Mouse (Mus musculus): ENCODE data around the gene Xkr7.

Gene Xkr7

DNA sequence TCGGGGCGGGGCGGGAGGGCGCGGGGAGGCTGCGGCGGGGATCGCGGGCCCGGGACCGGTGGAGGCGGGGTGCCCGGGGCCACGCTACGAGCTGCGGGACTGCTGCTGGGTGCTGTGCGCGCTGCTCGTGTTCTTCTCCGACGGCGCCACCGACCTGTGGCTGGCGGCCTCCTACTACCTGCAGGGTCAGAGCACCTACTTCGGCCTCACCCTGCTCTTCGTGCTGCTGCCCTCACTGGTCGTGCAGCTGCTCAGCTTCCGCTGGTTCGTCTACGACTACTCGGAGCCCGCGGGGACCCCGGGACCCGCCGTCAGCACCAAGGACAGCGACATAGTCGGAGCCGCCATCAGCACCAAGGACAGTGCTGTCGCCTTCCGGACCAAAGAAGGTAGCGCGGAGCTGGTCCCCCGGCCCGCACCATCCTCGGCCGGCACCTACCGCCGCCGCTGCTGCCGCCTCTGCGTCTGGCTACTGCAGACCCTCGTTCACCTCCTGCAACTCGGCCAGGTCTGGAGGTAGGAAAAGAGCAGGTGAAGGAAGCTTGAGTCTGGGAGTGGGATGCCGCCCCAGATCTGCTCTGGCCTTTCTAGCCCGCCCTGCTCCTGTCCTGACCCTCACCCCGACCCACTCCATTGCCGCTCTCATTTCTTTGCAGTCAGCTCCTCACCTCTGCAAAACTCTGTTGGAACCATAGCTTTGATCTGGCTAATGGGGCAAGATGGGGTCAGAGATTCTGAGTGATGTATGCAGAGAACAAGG is 611 bp downstream of the Xkr7 start:
- in situ Hi-C loops (cut with MboI, MseI), result no loop called here

DNA sequence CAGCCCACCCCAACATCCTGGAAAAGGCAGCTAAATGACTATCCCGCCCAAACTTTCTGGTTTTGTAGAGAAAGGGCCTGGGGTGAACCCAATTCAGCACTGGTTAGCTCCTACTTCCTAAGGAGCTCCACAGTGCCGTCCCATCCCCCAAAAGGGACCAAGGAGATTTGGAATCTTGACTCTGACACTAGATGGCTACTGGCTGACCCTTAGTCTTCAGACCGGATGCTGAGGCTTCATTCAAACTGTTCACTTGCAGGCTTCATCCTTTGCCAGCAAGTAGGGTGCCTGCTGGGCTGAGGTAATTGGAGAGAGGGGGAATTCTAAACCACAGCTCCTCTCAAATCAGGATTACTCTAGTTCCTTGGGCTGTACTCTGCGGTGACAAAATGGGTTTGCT is 1.3 kb downstream of the Xkr7 start:
- in situ Hi-C loops (cut with MboI, MseI), result no loop called here

DNA sequence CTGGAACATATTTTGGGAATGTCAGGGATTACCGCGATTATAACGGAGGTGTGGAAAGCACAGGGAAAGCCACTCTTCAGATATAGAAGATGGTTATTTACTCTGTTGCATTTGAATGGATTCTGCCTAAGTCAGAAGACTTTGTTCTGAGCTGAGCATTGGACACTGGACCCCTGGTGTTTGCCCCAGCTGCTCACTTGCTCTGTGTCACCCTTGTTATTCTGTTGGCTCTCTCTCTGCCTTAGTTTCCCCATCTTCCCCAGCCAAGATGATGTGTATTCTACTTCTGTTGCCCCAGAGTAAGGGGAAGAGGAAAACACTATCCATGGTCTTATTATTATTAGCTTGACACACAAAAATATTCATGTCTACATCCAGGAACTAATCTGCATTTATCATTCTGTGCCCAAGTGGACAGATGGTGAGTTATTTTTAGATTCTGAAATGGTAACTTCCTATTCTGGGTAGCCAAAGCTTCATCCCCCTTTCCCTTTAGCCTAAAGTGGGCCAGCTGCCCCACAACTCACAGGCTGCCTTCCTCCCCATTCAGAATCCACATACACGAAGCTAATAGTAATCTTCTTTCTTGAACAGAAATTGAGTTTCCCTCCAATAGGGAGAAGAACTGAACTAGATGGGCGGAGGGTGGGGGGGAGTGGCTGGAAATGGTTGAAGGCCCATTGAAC is 2.0 kb downstream of the Xkr7 start:
- in situ Hi-C loops (cut with MboI, MseI), result no loop called here

DNA sequence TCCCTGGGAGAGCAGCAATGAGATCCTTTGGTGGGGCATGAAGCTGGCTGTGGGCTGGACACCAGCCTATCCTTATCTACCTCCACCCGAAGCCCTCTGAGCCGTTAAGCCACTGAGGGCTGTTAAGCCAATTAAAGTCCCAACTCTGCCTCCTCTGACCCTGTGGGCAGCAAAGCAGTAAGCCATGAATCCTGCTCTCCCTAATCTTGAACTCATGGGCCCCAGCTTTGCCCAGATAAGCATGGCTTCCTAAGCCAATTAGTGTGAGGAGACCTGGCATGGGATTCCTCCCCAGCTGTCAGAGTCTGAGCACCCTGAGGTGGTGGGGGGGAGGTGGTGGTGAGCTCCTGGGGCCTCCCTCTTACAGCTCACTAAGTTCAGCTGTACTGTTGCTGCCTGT is 5.0 kb downstream of the Xkr7 start:
- in situ Hi-C loops (cut with MboI, MseI), result no loop called here

DNA sequence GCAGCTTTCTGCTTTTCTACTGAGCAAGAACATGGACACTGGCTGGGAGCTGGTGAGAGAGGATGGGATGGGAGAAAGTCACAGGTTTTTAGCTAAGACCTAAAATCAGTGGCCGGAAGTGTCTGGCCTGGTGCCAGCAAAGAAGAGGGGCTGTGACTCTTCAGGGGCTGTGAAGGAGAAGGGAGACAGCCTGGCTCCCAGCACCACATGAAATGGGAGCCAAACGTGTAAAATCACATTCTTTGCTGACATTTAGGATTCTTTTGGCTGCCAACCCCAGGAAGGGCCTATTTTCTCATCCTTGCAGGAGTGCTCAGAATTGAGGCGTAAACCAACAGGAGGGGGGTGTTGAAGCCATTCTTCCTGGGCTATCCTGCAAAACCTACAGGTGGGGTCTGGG is 12.2 kb downstream of the Xkr7 start:
- in situ Hi-C loops (cut with MboI, MseI), result no loop called here

DNA sequence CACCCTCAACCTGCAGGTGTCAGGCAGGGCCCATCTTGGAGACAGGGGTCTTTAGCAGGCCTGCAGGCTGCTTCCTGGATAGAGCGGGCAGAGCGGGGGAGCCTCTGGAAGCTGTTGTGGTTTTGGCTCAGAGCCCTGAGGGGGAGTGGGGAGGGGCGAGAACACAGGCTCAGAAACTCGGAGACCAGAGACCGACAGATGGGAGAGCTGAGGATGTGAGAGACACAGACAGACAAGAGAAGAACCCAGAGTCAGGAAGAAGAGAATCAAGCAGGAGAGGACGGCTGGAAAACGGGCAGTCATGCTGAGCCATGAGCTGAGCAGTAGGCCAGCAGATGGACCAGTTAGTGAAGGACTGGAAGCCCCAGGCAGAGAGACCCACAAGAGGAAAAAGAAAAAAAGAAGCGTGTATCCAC is 14.2 kb downstream of the Xkr7 start:
- in situ Hi-C loops (cut with MboI, MseI), result no loop called here

DNA sequence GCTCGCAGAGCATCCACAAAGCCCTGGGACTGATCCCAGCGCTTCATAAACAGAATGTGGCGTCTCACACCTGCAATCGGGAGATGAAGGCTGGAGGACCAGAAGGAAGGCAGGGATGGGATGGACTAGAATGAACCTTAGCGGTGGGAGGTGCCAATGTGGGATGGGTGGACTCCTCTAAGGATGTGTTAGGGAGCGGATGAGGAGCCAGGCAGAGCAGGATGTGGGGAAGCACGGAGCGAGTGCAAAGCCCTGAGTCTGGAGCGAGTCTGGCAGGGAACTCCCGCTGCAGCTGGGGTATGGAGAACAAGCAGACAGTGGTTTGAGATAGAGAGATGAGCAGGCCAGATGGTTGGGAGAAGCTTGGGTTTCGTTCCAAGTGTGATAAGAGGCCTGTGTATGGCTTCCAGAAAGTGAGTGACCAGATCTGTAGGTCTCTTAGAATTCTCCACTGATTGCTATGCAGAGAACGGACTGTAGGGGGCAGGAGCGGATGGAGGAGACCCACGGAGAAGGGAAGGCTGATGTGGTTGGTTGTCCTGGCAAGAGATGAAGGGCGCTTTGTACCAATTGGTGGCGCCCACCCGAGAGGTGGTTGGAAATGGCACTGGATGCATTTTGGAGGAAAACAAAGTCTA is 16.3 kb downstream of the Xkr7 start:
- in situ Hi-C loops (cut with MboI, MseI), result no loop called here

DNA sequence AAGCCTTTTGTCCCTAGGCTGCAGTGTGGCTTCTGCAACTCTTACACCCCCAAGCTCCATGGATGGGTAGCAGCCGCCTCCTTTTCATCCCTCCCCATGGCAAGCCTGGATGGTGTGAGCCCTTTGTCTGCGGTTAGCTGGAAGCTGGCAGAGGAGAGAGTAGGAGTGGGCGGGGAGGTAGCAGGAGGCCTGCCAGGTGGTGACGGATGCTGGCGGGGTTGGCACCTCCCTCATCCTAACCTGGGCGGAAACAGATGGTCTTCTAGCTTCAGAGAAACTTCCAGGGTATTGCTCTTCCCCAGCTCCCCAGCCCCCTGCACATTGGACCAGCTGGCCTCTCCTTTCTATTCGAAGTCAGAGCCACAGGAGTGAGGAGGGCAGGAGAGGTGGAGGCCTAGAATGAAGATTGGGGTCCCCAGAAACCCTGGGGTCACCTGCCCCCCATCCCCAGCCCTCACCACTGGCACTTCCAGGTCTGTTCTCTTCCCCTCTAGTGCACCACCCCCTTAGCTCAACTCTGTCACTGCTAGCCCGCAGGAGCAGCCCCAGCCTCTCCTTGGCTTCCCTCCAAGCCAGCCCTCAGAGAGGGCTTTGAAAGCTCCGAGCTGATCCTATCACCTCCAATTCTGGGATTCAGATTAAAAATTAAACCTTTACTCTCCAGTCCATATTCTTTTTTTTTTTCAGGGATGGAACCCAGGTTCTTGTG is 17.8 kb downstream of the Xkr7 start:
- in situ Hi-C loops (cut with MboI, MseI), result no loop called here

DNA sequence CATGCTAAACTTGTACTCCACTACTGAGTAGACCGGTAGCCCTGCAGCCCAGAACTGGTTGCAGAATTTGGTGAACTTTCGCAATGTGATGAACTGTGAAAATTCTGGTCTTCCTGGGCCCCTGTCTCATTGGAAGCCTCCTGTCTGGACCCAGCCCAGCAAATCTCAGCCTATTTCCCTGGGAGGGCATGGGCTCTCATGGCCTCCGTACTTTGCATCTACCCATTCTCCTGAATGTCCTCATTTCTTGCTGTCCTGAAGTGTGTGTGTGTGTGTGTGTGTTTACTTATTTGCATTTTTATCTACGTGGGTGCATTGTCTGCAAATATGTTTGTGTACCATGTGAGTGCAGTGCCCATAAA is 18.3 kb downstream of the Xkr7 start:
- in situ Hi-C loops (cut with MboI, MseI), result no loop called here

DNA sequence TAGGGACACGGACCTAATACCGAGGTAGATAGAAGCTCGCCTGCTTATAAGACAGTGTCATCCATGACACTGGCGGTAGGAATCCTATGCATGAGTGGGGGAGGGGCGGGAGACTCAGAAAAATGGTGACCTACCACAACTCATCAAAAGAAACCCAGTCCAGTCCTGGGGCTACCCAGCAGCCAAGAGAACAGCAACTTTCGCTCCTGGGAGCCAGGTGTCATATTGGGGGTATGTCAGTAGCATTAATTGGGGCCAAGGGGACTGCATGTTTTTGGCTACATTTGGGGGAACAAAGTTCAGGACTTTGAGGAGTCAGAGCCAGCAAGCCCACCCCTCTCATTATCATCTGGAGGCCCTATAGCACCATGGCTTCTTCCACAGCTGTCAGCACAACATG is 19.4 kb downstream of the Xkr7 start:
- in situ Hi-C loops (cut with MboI, MseI), result no loop called here

DNA sequence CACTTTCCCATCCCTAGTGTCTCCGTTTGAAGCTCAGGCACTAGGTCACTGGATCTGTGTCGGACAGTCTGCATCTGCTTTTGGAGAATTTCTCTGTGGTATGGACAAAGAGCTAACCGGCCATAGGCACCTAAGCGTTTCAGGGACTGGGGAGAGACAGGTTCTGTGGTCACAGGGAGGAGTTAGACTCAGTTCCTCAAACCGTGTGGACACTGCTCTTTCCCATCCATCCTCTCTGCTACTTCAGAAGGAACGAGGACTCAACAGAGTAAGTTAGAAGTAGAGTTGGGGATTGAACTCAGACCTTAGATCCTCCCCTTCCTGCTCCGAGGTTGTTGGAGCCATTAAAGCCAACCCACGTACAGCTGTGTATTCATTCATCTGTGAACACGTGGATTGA is 19.9 kb downstream of the Xkr7 start:
- in situ Hi-C loops (cut with MboI, MseI), result no loop called here

DNA sequence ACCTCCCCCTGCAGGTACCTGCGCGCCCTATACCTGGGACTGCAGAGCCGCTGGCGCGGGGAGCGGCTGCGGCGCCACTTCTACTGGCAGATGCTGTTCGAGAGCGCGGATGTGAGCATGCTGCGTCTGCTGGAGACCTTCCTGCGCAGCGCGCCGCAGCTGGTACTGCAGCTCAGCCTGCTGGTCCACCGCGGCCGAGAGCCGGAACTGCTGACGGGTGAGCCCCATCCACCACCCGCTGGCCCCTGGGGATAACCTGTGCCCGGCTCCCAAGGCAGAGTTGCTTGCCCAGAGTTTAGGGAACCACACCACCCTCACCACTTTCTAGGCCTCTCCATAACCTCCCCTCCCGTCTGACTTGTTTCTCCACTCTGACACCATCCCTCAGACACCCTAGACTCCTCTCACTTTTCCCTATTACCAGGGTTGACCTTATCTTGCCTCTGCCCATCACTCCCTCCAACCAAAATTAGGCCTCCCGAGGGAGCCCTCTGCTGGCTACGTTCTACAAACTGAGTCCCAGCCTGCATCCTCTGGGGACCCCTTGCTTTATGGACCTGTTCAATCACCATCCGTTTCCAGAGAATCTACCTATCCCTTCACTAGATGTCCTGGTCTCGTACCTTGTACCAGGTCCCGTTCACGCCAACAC is 21.2 kb downstream of the Xkr7 start:
- in situ Hi-C loops (cut with MboI, MseI), result no loop called here

DNA sequence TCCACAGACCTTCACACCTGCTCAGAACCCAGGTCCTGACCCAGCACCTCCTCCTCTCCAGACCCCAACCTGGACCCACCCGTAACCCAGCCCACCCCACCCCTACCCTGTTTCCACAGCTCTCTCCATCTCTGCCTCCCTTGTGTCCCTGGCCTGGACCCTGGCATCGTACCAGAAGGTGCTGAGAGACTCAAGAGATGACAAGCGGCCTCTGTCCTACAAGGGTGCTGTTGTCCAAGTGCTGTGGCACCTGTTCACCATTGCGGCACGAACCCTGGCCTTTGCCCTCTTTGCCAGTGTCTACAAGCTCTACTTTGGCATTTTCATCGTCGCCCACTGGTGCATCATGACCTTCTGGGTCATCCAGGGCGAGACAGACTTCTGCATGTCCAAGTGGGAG is 22.2 kb downstream of the Xkr7 start:
- in situ Hi-C loops (cut with MboI, MseI), result no loop called here

DNA sequence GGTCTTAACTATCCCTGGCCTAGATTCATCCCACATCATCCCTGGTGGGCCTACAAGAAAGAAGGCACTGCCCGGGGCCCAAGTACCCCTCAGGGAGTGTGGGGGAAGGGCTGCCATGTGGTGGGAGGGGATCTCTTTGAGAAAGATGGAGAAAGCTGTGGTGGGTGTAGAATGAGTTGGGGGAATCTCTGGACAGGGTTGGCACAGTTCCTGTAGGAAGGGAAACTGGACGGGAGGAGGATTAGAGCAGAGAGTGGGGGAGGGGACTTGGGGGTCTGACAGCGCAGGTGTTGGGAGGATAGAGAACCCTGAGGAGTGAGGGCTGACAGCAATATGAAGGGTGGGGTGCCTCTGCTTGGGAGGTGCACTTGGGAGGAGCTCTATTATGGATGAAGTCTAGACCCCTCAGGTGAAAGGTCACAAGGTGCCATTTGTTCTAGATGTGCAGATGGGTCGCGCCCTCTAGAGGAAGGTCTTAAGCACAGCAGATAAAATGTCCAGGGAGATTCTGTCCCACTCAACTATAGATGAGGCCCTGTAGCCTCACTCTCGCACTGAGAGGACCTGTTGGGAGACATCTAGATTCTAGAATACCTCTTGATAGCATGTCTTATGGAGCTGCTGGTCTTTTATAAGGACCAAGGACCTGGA is 23.7 kb downstream of the Xkr7 start:
- in situ Hi-C loops (cut with MboI, MseI), result no loop called here

DNA sequence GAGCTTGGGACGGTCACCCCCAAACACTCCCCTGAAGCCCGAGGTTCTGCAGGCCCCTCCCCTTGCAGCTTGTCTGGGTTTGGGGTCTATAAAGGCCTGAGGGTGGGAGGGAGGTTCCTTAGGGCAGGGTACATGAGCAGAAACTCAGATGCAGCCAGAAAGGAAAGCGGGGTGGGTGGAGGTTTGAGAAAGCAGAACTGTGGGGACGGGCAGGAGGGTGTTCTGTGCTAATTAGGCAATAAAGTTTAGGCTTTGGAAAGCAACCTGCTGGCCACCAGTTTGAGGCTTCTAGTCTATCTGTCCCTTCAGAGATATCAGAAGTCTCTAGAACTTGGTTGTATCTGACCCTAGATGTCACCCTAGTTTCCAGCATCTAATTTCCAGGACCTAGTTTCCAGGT is 26.7 kb downstream of the Xkr7 start:
- in situ Hi-C loops (cut with MboI, MseI), result no loop called here

DNA sequence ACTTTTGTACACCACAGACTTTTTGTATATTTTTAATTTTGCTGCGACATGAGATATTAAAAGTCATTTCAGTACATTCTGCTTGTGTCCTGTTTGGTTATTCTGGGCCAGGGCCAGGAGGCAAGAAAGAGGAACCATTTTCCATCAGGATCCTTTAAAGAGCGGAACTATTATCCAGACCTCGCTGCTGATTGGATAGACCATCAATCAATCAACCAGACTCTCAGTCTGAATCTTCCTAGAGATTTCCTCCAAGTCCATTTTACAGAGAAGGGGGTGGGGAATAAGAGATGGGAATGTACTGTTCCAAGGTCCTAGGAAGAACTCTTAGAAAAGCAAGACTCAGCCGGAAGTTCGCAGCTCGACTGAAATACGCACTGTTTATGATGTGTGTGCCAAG is 28.6 kb downstream of the Xkr7 start:
- in situ Hi-C loops (cut with MboI, MseI), result no loop called here

DNA sequence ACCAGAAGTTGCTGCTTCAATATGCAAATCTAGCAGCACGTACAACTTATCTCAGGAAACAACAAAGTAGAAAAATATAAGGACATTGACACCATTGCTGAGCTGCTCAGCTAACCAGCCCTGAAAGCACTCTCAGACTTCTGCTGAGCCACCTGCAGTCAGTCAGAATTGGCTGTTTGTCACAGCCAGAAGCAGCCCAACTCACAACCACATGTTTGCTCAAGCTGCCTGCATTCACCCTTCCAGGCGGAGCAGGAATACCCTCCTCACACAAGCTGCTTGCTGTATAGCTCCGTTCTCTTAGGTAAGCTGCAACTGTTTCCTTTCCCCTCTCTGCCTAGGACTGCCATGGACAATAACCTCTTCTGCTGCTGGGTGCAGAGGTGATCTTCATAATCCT is 31.7 kb downstream of the Xkr7 start:
- in situ Hi-C loops (cut with MboI, MseI), result no loop called here

DNA sequence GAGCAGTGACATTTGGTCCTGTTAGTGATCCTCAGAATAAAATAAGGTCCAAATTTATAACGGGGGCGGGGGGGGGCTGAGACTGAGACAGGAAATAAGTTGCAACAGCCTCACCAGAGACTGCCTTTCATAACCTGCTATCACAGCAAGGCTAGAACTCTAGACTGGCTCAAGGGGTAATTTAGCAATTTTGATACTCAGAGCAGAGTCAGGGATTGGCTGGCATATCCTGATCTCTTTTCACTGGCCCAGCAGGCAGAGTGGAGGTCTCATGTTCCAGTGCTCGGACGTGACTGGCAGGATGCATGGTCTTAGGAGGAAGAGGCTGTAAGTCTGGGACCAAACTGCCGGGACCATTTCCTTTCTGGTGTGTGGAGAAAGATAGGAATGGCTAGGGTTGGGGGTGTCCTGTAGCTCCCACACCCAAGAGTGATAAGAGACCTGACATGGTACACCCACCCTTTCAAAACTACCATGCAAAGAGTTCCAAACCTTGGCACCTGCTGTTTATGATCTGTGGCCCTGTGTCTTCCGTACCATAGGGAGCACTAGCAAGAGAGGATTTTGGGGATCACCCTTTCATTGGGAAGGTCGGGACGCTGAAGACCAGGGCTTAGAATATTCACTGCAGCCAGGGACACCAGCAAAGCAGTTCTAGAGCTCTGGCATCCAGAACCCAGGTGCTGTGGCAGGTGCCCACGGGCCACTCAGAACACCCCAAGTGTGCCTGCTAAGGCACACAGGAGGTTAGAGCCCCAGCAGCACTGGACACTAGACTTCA is 32.7 kb downstream of the Xkr7 start:
- in situ Hi-C loops (cut with MboI, MseI), result no loop called here

DNA sequence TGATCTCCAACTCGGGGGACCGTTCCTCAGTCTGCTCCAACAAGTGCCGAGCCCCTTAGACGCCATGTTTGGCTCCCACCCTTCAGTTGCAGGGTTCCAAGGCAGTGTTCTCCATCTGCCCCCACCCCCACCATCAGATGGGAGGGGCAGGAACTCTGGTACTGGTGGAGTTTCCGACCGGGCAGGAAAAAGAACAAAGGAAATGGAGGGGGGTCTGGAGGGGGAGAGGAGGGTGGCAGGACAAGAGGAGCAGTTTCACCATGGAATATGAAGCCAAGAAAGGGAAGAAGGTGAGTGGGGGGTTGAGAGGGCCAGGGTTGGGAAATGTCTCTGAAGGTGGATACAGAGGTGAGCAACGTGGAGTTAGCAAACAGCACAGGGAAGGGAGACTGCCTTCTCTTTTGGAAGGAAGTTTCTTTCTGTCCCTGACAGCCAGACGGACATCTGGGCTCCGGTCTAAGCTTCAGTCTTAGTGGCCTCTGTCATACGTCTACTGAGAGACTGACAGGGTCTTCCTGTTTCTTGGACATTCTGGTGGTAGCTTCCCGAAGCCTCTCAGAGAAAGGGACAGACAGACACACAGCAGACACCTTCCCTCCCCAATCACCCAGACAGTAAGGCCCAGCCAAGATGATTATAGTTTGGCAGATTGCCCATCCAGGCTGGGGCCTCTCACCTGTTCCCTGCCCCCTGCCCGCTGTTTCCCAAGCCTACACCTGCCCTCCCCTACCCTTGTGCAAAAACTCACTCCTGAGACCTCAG is 34.3 kb downstream of the Xkr7 start, which contains the start of gene Ccm2l:
Ccm2l (plus strand) TSS at position 209 of the 762 bp plus-strand sequence.
- in situ Hi-C loops (cut with MboI, MseI), result no loop called here

DNA sequence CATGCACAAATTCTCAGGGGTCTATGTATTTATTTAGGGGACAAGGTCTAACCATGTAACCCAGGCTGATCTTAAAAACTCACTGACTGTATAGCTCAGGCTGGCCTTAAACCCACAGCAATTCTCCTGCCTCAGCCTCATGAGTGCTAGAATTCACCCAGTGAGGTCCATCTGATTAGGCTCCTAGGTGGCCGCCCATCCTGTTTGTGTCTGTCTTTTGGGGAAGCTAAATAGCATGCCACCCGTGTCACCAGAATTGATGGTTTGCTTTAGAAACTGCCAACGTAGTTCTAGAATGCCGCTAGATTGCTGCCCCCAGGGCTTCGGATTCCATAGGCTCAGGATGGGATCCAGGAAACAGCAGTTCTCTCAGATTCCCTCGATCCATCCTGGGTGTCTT is 35.3 kb downstream of the Xkr7 start:
- in situ Hi-C loops (cut with MboI, MseI), result no loop called here
